Mouse (Mus musculus) ES-Bruce4 (cell line): ENCODE measurements around the gene Stox2. TPM values are rescaled to one million over a fixed set of nuclear protein-coding genes. Genes with fewer than 3 reads are reported as not detected.
A peak's percentile ranks its signal among the peaks of the same experiment; 100 is the strongest.

Experiments used
- H3K27ac ChIP-seq: 2 replicates; pipeline ENCODE4 v1.5.1; 2012; ENCODE audit warnings: low read length, inconsistent platforms; ENCODE audit not compliant: insufficient read depth
- H3K27me3 ChIP-seq: 2 replicates; pipeline ENCODE4 v1.6.1; 2012; ENCODE audit warnings: mild to moderate bottlenecking, low read length, inconsistent platforms; ENCODE audit not compliant: control insufficient read depth, poor library complexity, insufficient read depth, severe bottlenecking
- H3K36me3 ChIP-seq: 2 replicates; pipeline ENCODE4 v1.6.1; 2012; ENCODE audit warnings: inconsistent platforms, mild to moderate bottlenecking, low read length, moderate library complexity; ENCODE audit not compliant: control insufficient read depth, poor library complexity, insufficient read depth, severe bottlenecking
- H3K4me1 ChIP-seq: one replicate; pipeline ENCODE4 v1.8.1; 2011; ENCODE audit warnings: low read length; ENCODE audit not compliant: control insufficient read depth, insufficient read depth
- H3K4me3 ChIP-seq: 2 replicates; pipeline ENCODE4 v1.5.1; 2011; ENCODE audit warnings: low read depth, mild to moderate bottlenecking, low read length
- H3K9ac ChIP-seq: 2 replicates; pipeline ENCODE4 v1.6.1; 2012; ENCODE audit warnings: low read depth, mild to moderate bottlenecking, inconsistent platforms; ENCODE audit not compliant: poor library complexity, severe bottlenecking
- H3K9me3 ChIP-seq: replicated peaks from 2 replicates; pipeline ENCODE4 v1.6.1; 2012; ENCODE audit warnings: mild to moderate bottlenecking, low read length, inconsistent platforms; ENCODE audit not compliant: control insufficient read depth, poor library complexity, insufficient read depth, severe bottlenecking
- CTCF ChIP-seq: IDR thresholded peaks from one replicate; pipeline ENCODE4 v1.8.1; 2011; ENCODE audit warnings: low read depth, low read length
- EP300 ChIP-seq: IDR thresholded peaks from 2 replicates; pipeline ENCODE4 v1.6.1; 2011; ENCODE audit warnings: low read depth, low read length; ENCODE audit not compliant: insufficient read depth
- POLR2A ChIP-seq: IDR thresholded peaks from one replicate; pipeline ENCODE4 v1.8.1; 2011; ENCODE audit warnings: low read length; ENCODE audit not compliant: insufficient read depth
- polyA plus RNA-seq: library from polyadenylated mRNA; stranded (reverse); fragments of >200 nt; gene quantifications from 2 replicates; pipeline ENCODE4 v1.2.4, GENCODE M21; 2011; ENCODE audit warnings: low read depth; ENCODE audit not compliant: missing spikeins, insufficient read depth, insufficient read length

Gene Stox2
- polyA plus RNA-seq, 1 experiment: 5.1 TPM

DNA sequence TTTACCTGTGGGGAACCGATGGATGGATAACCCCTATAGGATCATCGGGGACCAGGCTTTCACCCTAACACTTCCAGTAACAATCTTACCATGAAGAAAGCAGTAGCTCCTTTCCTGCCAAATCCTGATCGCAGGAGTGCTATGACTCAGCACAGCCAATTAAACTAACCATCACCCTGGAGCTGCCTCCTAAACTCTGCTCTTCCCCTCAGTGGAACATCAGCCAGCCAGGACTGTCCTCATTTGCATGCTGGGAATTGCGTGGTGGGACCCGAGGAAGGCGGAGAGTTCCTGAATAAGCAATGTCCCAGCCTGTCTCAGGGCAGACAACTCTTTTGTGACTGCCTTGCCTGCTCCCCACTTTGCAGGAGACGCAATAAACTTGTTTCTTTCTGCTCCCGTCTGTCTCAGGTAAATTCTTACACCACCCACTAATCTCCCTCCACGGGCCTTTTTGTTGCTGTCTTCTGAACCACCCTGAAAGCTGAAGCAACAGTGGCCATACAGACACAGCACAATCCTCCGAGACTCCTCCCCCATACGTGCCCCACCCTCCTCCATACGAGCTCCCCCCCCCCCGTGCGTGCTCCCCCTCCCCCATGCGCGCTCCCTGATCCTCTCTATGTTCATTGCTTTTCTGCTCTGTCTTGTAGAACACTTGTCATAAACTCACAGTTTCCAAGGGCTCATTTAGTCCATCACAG is 121.9 kb downstream of the Stox2 start:
- H3K27ac ChIP-seq: peak overlapping the region; percentile 97

DNA sequence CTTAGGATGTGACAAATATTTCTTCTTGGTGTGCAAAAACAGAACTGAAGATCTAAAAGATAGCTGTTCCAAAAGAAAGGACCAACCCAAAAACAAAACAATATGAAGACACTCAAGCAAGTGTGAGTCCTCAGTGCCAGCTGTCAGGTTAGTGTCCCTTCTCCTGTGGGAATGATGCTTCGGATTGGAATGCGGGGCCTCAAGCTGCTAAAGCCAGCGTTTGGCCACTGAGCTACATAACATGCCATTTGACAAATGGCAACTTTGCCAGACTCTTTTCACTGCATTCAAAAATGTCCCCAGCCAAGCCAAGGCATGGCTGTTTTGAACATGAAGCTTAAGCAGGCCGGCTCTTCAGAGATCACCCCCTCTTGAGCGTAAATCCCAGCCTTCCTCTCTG is 124.9 kb downstream of the Stox2 start:
- H3K27ac ChIP-seq: peak overlapping the region; percentile 14
- no peaks in the 10 kb centered on the region for H3K36me3 ChIP-seq
- H3K4me1 ChIP-seq: peaks cover 16% of the 10 kb centered on the region
- H3K9ac ChIP-seq: no peak overlapping the region
- no peak overlapping the region for H3K4me3 ChIP-seq
- TF ChIP-seq EP300: no peak
- no peak for TF ChIP-seq CTCF
- no peak for TF ChIP-seq POLR2A
- no peaks in the 10 kb centered on the region for H3K27me3 ChIP-seq
- H3K9me3 ChIP-seq: no peaks in the 10 kb centered on the region

More for the DNA sequence above, 121.9 kb downstream of the Stox2 start:
- TF ChIP-seq CTCF: no peak
- peak; percentile 77 for TF ChIP-seq POLR2A
- H3K9ac ChIP-seq: peak overlapping the region; percentile 58
- H3K4me1 ChIP-seq: peaks cover 16% of the 10 kb centered on the region
- H3K9me3 ChIP-seq: no peaks in the 10 kb centered on the region
- peak overlapping the region; percentile 9 for H3K4me3 ChIP-seq
- no peaks in the 10 kb centered on the region for H3K36me3 ChIP-seq
- no peaks in the 10 kb centered on the region for H3K27me3 ChIP-seq

DNA sequence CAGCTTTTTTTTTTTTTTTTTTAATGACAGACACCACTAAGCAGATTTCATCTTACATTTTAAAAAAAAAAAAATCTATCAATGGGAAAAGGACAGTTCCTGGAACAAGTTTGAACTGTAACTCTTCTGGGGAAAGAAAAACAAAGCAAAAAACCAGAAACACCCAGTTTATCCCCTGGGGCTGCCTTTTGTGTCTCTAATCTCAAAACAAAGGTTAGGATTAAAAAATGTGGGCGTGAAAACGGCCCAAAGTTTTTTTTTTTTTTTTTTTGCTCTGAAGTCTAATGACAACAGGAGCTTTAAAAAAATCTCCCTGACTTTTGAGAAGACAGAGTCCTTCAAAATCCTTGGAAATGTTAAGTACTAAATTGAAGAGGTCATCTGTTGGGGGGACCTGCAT is 125.5 kb downstream of the Stox2 start:
- H3K27ac ChIP-seq: peak overlapping the region; percentile 14
- peaks cover 16% of the 10 kb centered on the region for H3K4me1 ChIP-seq
- no peaks in the 10 kb centered on the region for H3K27me3 ChIP-seq
- TF ChIP-seq POLR2A: no peak
- TF ChIP-seq CTCF: no peak
- no peak for TF ChIP-seq EP300
- no peak overlapping the region for H3K9ac ChIP-seq
- H3K9me3 ChIP-seq: no peaks in the 10 kb centered on the region
- H3K4me3 ChIP-seq: no peak overlapping the region
- no peaks in the 10 kb centered on the region for H3K36me3 ChIP-seq

DNA sequence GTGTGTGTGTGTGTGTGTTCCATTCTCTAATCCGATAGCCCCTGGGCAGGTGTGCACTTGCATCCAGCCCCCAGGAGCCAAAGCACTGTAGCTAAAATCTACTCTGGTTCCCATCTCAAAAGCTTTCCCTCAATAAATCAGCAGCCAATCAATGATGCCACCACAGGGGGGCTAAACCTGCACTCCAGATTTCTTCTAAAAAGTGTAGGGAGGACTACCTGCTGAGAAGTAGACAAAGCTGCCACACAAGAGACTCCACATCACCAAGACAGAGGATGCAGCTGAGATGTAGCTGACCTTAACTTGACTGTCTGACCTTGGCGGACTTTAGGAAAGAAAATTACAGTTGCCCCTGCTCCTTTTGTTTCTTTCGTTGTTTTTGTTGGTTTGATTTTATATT is 127.7 kb downstream of the Stox2 start:
- Histone ChIP-seq H3K4me1 (peaks cover 14% of the 10 kb centered on the region), H3K9me3 (no peaks in the 10 kb centered on the region), H3K36me3 (no peaks in the 10 kb centered on the region), H3K27me3 (no peaks in the 10 kb centered on the region), H3K4me3 (no peak overlapping the region), H3K27ac (no peak overlapping the region; the same call in 1 of the 2 replicates), H3K9ac (no peak overlapping the region)
- no peak for TF ChIP-seq EP300
- no peak for TF ChIP-seq POLR2A
- no peak for TF ChIP-seq CTCF

DNA sequence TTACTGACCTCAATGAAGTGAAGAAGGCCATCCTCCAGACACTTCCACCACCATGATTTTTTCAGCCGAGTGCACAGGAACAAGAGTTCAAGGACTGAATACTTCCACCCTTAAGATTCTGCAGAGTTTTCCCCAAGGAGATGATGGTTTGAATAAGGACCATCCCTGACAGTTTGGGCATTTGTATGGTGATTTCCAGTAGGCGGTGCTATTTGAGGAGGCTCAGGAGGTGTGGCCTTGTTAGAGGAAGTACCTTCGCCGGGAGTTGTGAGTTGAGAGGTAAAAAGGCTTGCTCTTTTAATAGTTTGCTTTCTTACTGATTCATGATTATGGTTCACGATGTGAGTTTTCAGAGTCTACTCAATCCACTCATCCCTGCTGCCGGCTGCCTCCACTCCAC is 138.0 kb downstream of the Stox2 start:
- Histone ChIP-seq H3K4me3 (no peak overlapping the region), H3K9me3 (no peaks in the 10 kb centered on the region), H3K27ac (peak overlapping the region; percentile 59), H3K36me3 (no peaks in the 10 kb centered on the region), H3K4me1 (peaks cover 3% of the 10 kb centered on the region), H3K9ac (no peak overlapping the region), H3K27me3 (no peaks in the 10 kb centered on the region)
- TF ChIP-seq POLR2A (no peak), CTCF (no peak), EP300 (no peak)

DNA sequence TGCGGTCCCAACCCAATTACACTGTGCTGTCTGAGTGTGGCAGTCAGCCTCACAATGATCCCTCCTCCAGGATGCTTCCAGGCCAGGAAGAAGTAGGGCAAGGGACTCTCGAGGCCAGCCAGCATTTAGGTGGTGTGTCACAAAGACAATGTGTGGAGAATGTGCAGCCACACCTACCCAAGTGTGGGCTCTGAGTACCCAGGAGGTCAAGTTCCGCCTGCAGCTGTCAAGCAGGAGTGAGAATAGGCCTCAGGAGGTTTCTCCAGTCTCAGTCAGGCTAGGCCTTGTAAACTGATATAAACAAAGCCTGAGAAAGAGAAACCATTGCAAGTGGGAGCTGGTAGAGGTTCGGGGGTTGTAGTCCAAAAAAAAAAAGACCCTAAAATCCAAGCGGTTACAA is 139.8 kb downstream of the Stox2 start:
- H3K9me3 ChIP-seq: no peaks in the 10 kb centered on the region
- H3K27ac ChIP-seq: no peak overlapping the region
- H3K27me3 ChIP-seq: no peaks in the 10 kb centered on the region
- no peak overlapping the region for H3K9ac ChIP-seq
- no peak for TF ChIP-seq POLR2A
- TF ChIP-seq CTCF: no peak
- TF ChIP-seq EP300: 0 out of 2 replicates have a peak, but pooled peaks have one; percentile 5
- H3K36me3 ChIP-seq: no peaks in the 10 kb centered on the region
- no peak overlapping the region for H3K4me3 ChIP-seq
- H3K4me1 ChIP-seq: peaks cover 2% of the 10 kb centered on the region
